Mouse (Mus musculus) CH12.LX (cell line): Measurements from ENCODE around the gene Nop2. TPM values are rescaled to one million over a fixed set of nuclear protein-coding genes. Genes with fewer than 3 reads are reported as not detected.

Source experiments
- DNase-seq: peaks from one replicate; pipeline ENCODE4 v3.0.0-alpha.2; 2013; ENCODE audit errors: extremely low read depth
- H3K27ac ChIP-seq: 2 replicates; pipeline ENCODE4 v1.5.1; 2012; ENCODE audit warnings: low read depth, mild to moderate bottlenecking, control low read depth, moderate library complexity; ENCODE audit not compliant: insufficient read depth
- H3K27me3 ChIP-seq: replicated peaks from 2 replicates; pipeline ENCODE3; 2012; ENCODE audit warnings: inconsistent platforms
- H3K36me3 ChIP-seq, 2 experiments: replicated peaks in 1 of 2; 2 replicates each; pipeline versions ENCODE3 to v1.6.1; 2012; ENCODE audit warnings: inconsistent platforms in 1 of 2, low read length in 1 of 2, mild to moderate bottlenecking in 1 of 2, mixed read lengths in 1 of 2, moderate library complexity in 1 of 2; ENCODE audit not compliant: control insufficient read depth in 1 of 2, insufficient read depth in 1 of 2
- H3K4me1 ChIP-seq, 2 experiments: 2 replicates each; pipeline ENCODE4 v1.6.1; 2012; ENCODE audit warnings: inconsistent platforms in 1 of 2, moderate library complexity in 1 of 2; ENCODE audit not compliant: insufficient read depth in 2 of 2, control insufficient read depth in 1 of 2
- H3K4me2 ChIP-seq: 2 replicates; pipeline ENCODE4 v1.6.1; 2012; ENCODE audit warnings: low read depth, mild to moderate bottlenecking, control low read depth; ENCODE audit not compliant: poor library complexity, insufficient read depth, severe bottlenecking
- H3K4me3 ChIP-seq, 3 experiments: fragments of 150-350 bp in 1 of 3; sonication (generic) in 1 of 3; replicated peaks in 1 of 3; 2 replicates each; pipeline versions ENCODE3 to v1.5.1; 2011 to 2012; ENCODE audit warnings: low read depth in 2 of 3, low read length in 2 of 3, mild to moderate bottlenecking in 2 of 3, moderate library complexity in 2 of 3, control low read depth in 1 of 3, improper control_type of control experiment in 1 of 3, inconsistent platforms in 1 of 3, mixed read lengths in 1 of 3; ENCODE audit not compliant: poor library complexity in 1 of 3
- H3K79me2 ChIP-seq: replicated peaks from 2 replicates; pipeline ENCODE4 v1.6.1; 2012; ENCODE audit warnings: mild to moderate bottlenecking, moderate library complexity; ENCODE audit not compliant: control insufficient read depth, poor library complexity, insufficient read depth, severe bottlenecking; ENCODE audit errors: extremely low read depth
- H3K9ac ChIP-seq: 2 replicates; pipeline ENCODE4 v1.6.1; 2012; ENCODE audit warnings: low read depth, mild to moderate bottlenecking, control low read depth, moderate library complexity; ENCODE audit not compliant: insufficient read depth
- H3K9me3 ChIP-seq: replicated peaks from 2 replicates; pipeline ENCODE3; 2012; ENCODE audit warnings: low read length, inconsistent platforms, mixed read lengths
- CTCF ChIP-seq, 2 experiments: IDR thresholded peaks in 1 of 2; conservative IDR thresholded peaks in 1 of 2; 2 replicates each; pipeline ENCODE4 v1.5.1; 2011 to 2012; ENCODE audit warnings: low read depth in 2 of 2, low read length in 2 of 2, improper control_type of control experiment in 1 of 2, inconsistent platforms in 1 of 2, mild to moderate bottlenecking in 1 of 2, moderate library complexity in 1 of 2
- E2F4 ChIP-seq: IDR thresholded peaks from 2 replicates; pipeline ENCODE4 v1.6.1; 2011; ENCODE audit warnings: low read depth, low read length, improper control_type of control experiment; ENCODE audit not compliant: insufficient replicate concordance
- ELF1 ChIP-seq: IDR thresholded peaks from 2 replicates; pipeline ENCODE4 v1.6.1; 2014; ENCODE audit warnings: low read depth, mild to moderate bottlenecking, inconsistent platforms, low read length, improper control_type of control experiment
- EP300 ChIP-seq: IDR thresholded peaks from 2 replicates; pipeline ENCODE4 v1.6.1; 2011; ENCODE audit warnings: low read length, improper control_type of control experiment
- JUN ChIP-seq: IDR thresholded peaks from 2 replicates; pipeline ENCODE4 v1.6.1; 2011; ENCODE audit warnings: low read depth, mild to moderate bottlenecking, low read length, improper control_type of control experiment, moderate library complexity; ENCODE audit not compliant: insufficient read depth
- JUND ChIP-seq: conservative IDR thresholded peaks from 2 replicates; pipeline ENCODE4 v1.6.1; 2011; ENCODE audit warnings: low read depth, low read length, improper control_type of control experiment
- MAFK ChIP-seq: IDR thresholded peaks from 2 replicates; pipeline ENCODE4 v1.6.1; 2011; ENCODE audit warnings: low read length, improper control_type of control experiment; ENCODE audit not compliant: insufficient replicate concordance
- MAZ ChIP-seq: IDR thresholded peaks from 2 replicates; pipeline ENCODE4 v1.6.1; 2012; ENCODE audit warnings: low read depth, mild to moderate bottlenecking, inconsistent platforms, low read length, improper control_type of control experiment, moderate library complexity
- MEF2A ChIP-seq: IDR thresholded peaks from 2 replicates; pipeline ENCODE4 v1.6.1; 2014; ENCODE audit warnings: low read depth, mild to moderate bottlenecking, inconsistent platforms, low read length, improper control_type of control experiment, borderline replicate concordance
- MYC ChIP-seq: IDR thresholded peaks from 2 replicates; pipeline ENCODE4 v1.6.1; 2011; ENCODE audit warnings: low read depth, mild to moderate bottlenecking, improper control_type of control experiment, low read length
- NRF1 ChIP-seq: IDR thresholded peaks from 2 replicates; pipeline ENCODE4 v1.6.1; 2014; ENCODE audit warnings: low read depth, mild to moderate bottlenecking, inconsistent platforms, low read length, improper control_type of control experiment, moderate library complexity
- PAX5 ChIP-seq: IDR thresholded peaks from 2 replicates; pipeline ENCODE4 v1.6.1; 2012; ENCODE audit warnings: low read length, inconsistent platforms, mixed read lengths
- SIN3A ChIP-seq: IDR thresholded peaks from 2 replicates; pipeline ENCODE4 v1.6.1; 2012; ENCODE audit warnings: low read length, improper control_type of control experiment, inconsistent platforms
- SMC3 ChIP-seq: IDR thresholded peaks from 2 replicates; pipeline ENCODE4 v1.6.1; 2011; ENCODE audit warnings: low read depth, low read length, improper control_type of control experiment
- TBP ChIP-seq: conservative IDR thresholded peaks from 2 replicates; pipeline ENCODE4 v1.6.1; 2011; ENCODE audit warnings: low read depth, low read length, improper control_type of control experiment
- USF2 ChIP-seq: conservative IDR thresholded peaks from 2 replicates; pipeline ENCODE4 v1.6.1; 2011; ENCODE audit warnings: low read depth, low read length, improper control_type of control experiment
- ZKSCAN1 ChIP-seq: IDR thresholded peaks from 2 replicates; pipeline ENCODE4 v1.6.1; 2012; ENCODE audit warnings: low read depth, inconsistent platforms, low read length, improper control_type of control experiment, borderline replicate concordance
- ZNF384 ChIP-seq: IDR thresholded peaks from 2 replicates; pipeline ENCODE4 v1.6.1; 2012; ENCODE audit warnings: low read depth, low read length, improper control_type of control experiment, inconsistent platforms
- dilution Hi-C: fragments of 300-500 bp; cut with MboI; formaldehyde crosslinking; loops from 2 replicates; pipeline ENCODE4 v1.14.3; 2020; ENCODE audit warnings: low sequenced_read_pairs; ENCODE audit not compliant: extremely low pct_unique_long_range_greater_than_20kb, extremely low pct_ligation_motif_present
- in situ Hi-C: fragments of 300-500 bp; cut with MboI; formaldehyde crosslinking; loops from 3 replicates; pipeline ENCODE4 v1.14.3; 2019; ENCODE audit warnings: low sequenced_read_pairs, low pct_ligation_motif_present, low pct_unique_long_range_greater_than_20kb, mixed read lengths
- polyA plus RNA-seq: library from polyadenylated mRNA; unstranded; fragments of >175 nt; gene quantifications from 2 replicates; pipeline ENCODE4 v1.2.1, GENCODE M21; 2012; ENCODE audit warnings: low read depth; ENCODE audit not compliant: insufficient read length
- total RNA-seq, 2 experiments: library from RNA; depleted of rRNA; stranded (reverse); fragments of 300-350 nt in 1 of 2; fragments of >200 nt in 1 of 2; gene quantifications; 2 replicates each; pipeline ENCODE4 v1.2.3; 2012 to 2014

The Nop2 gene
- total and polyA plus RNA-seq, 3 experiments: 128 to 175 (median 154) TPM

- no peak overlapping the region for H3K4me2 ChIP-seq
- H3K9ac ChIP-seq: no peak overlapping the region
- DNase-seq: no peak
- in situ Hi-C loops (loop anchor here (10.0 kb wide), 1 partner anchor 46 kb away; the partner anchor contains the start of gene Acrbp), dilution Hi-C loops (no loop called here)
- no peaks in the 10 kb centered on the region for H3K79me2 ChIP-seq
- no peak overlapping the region for H3K27ac ChIP-seq
- H3K9me3 ChIP-seq: no peaks in the 10 kb centered on the region
- H3K36me3 ChIP-seq: no peaks in the 10 kb centered on the region
- H3K27me3 ChIP-seq: no peaks in the 10 kb centered on the region
- peaks cover 6 to 23% of the 10 kb centered on the region in 2 experiments for H3K4me1 ChIP-seq
- H3K4me3 ChIP-seq: no peak overlapping the region
- TF ChIP-seq ZKSCAN1: no peak
Observed at GRCm38 (mm10) chr6:125090341-125091085, 41.2 kb upstream of the Nop2 start.

- no peak overlapping the region for H3K9ac ChIP-seq
- no peak overlapping the region for H3K27ac ChIP-seq
- in situ Hi-C loops: loop anchor here (10.0 kb wide), 1 partner anchor 48 kb away; the partner anchor contains the start of gene Acrbp
- peaks cover 6 to 25% of the 10 kb centered on the region in 2 experiments for H3K4me1 ChIP-seq
- DNase-seq: no peak
- H3K27me3 ChIP-seq: no peaks in the 10 kb centered on the region
- H3K79me2 ChIP-seq: peaks cover 4% of the 10 kb centered on the region
- no peak overlapping the region for H3K4me3 ChIP-seq
- H3K4me2 ChIP-seq: no peak overlapping the region
- no peaks in the 10 kb centered on the region for H3K9me3 ChIP-seq
- TF ChIP-seq TBP: no peak
- TF ChIP-seq EP300: no peak
- no peak for TF ChIP-seq PAX5
- no peak for TF ChIP-seq E2F4
- TF ChIP-seq MAFK: no peak
- TF ChIP-seq MYC: no peak
- TF ChIP-seq ZNF384: no peak
- no peak for TF ChIP-seq MAZ
- TF ChIP-seq SIN3A: no peak
- no peak for TF ChIP-seq USF2
- no peak for TF ChIP-seq MEF2A
- no peak for TF ChIP-seq JUN
- no peak for TF ChIP-seq JUND
- TF ChIP-seq ELF1: no peak
- TF ChIP-seq CTCF (conservative IDR thresholded peaks at IDR 0.05 in 1 of 2, IDR thresholded peaks at IDR 0.05 in 1 of 2; ENCODE audit: low read depth in 2 of 2, low read length in 2 of 2): no peak
- TF ChIP-seq NRF1: no peak
- TF ChIP-seq SMC3: no peak
- dilution Hi-C loops: no loop called here
- H3K36me3 ChIP-seq: peaks cover 0 to under 1% of the 10 kb centered on the region in 2 experiments
Observed at GRCm38 (mm10) chr6:125092372-125092771, 39.3 kb upstream of the Nop2 start.
